Mouse (Mus musculus) brown adipose tissue, adult 24 weeks (tissue): Measurements from ENCODE around the gene Vps8. TPM values are rescaled to one million over a fixed set of nuclear protein-coding genes. Genes with fewer than 3 reads are reported as not detected.

ENCODE experiments used
- H3K27ac ChIP-seq: fragments of 200-500 bp; replicated peaks from 2 replicates; pipeline ENCODE4 v1.5.1; 2012; ENCODE audit warnings: low read depth, mild to moderate bottlenecking, low read length
- H3K4me1 ChIP-seq: fragments of 200-500 bp; 2 replicates; pipeline ENCODE4 v1.6.1; 2012; ENCODE audit warnings: low read length, mixed read lengths; ENCODE audit not compliant: control insufficient read depth, insufficient read depth, insufficient read length
- H3K4me3 ChIP-seq: fragments of 200-500 bp; 2 replicates; pipeline ENCODE4 v1.5.1; 2012; ENCODE audit warnings: low read depth, mild to moderate bottlenecking, low read length, moderate library complexity; ENCODE audit not compliant: insufficient read depth
- polyA plus RNA-seq: library from polyadenylated mRNA; stranded (reverse); fragments of >200 nt; gene quantifications from 2 replicates; pipeline ENCODE4 v1.2.4, GENCODE M21; 2012; ENCODE audit not compliant: missing spikeins, insufficient read depth, insufficient read length

The Vps8 gene
- polyA plus RNA-seq = 17.3 and 17.8 TPM in 2 replicates

DNA sequence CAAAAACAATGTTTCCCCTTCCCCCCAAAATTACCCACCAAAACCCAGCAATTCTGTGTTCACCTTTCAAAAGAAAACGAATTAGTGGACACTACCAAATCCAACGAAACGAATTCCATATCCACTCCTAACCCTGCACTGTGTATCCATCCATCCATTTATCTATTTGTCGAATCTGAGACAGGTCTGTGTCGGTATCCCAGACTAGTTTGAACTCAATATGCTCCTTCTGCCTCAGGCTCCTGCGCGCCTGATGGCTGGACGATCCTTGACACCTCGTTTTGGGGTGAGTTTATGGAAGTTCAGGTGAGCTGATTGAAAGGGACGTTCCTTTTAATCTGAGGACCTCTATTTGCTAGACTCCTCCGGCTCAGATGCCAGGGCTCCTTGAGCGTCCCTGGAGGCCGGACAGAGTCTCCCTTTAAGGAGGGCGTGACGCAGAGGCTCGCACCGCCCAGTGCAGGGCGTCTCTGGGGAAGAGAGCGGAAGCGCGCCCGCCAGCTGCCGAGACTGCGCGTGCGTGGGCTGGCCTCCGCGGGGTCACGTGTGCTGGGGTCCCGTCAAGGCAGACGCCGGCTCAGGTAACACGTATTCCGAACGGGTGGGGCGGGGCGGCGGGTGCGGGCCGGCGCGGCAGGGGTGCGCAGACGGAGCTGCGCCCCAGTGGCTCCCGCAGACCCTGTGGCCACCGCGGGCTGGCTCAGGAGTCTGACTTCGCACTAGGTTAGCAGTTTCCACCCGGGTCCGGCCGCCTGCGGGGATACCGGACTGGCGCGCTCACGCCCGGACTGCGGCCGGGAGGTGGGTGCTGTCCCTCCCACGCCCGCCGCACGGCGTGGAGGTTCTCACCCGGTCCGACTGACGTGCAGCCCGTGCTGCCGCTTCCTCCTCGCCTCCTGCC, at the start of gene Vps8:
TSS of gene Vps8 (plus strand) at position 474 of the 901 bp plus-strand sequence.
- Histone ChIP-seq H3K27ac (no peak within 1 kb of the TSS), H3K4me1 (no peaks in the 10 kb centered on the region), H3K4me3 (peak within 1 kb of the TSS; percentile 89)

- Histone ChIP-seq H3K4me3 (no peak overlapping the region), H3K4me1 (no peaks in the 10 kb centered on the region), H3K27ac (no peak overlapping the region)
Measured at GRCm38 (mm10) chr16:21373316-21373960, 49.5 kb upstream of the Vps8 start.

DNA sequence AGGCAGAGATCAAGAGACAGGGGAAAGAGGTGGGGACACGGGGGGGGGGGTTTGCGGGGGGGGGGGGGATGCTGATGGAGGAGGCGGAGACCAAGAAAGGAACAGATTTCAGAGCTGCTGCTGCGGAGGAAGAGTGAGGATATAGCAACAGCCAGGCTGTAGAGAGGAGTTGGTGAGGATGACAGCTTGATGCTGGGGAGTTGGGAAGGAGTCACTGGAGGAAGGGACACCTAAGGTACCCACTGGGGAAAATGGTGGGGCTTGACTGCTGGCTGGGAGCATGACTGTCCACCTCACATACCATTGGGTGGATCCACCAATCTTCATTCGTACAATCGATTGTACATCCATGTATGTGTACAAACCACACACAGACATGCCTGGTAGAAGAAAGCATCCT, 48.9 kb upstream of the Vps8 start:
- H3K27ac ChIP-seq = no peak overlapping the region
- H3K4me1 ChIP-seq = no peaks in the 10 kb centered on the region
- no peak overlapping the region for H3K4me3 ChIP-seq

DNA sequence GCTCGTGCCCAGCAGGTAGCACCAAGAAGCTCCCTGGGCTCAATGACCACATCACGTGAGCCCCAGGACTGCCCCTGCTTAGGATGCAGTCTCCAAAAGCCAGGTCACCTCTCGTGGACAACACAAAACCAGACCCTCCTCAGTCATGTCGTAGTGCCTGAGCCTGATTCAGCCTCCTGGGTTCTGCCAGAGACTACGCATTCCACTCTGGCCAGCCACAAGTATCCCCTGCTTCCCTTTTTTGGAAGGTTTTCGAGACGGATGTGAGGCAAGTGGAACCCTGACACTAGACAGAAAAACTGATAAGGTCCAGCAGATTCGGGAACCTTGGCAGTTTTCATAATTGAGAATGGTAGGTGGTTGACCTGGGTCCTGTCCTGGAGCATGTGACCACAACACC, 47.8 kb upstream of the Vps8 start:
- Histone ChIP-seq H3K27ac (no peak overlapping the region), H3K4me3 (no peak overlapping the region), H3K4me1 (no peaks in the 10 kb centered on the region)

- Histone ChIP-seq H3K27ac (no peak overlapping the region), H3K4me1 (no peaks in the 10 kb centered on the region), H3K4me3 (no peak overlapping the region)
Measured at GRCm38 (mm10) chr16:21376316-21376715, 46.6 kb upstream of the Vps8 start.

DNA sequence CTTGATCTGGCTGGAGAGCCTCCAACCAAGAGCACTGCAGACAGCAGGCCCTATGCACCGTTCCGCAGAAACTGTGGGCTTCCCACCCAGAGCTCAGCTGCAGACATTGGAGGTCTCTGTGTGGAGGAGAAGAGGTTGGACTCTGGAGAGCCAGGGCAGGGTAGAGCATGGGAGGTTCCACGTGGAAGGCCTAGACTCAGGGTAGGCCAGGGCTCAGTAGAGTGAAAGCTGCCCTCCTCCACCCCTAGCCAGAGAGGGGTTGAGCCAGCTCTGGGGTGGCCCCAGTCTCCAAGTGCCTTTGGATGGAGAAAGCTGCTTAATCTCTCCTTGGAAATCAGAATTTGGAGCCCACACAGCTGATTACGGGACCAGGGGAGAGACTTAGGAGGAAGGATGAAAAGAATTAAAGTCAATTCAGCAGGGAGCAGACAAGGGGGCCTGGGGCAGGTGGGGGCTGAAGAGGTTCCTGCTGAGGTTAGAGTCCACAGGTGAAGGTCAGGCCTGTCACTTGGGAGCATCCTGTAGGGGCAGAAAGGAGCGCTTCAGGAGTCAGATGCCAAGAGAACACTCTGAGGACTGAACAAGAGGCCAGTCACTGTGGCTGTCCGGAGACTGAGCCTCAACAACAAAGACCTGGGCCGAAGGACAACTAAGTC, 45.8 kb upstream of the Vps8 start:
- Histone ChIP-seq H3K27ac (no peak overlapping the region), H3K4me1 (no peaks in the 10 kb centered on the region), H3K4me3 (no peak overlapping the region)

DNA sequence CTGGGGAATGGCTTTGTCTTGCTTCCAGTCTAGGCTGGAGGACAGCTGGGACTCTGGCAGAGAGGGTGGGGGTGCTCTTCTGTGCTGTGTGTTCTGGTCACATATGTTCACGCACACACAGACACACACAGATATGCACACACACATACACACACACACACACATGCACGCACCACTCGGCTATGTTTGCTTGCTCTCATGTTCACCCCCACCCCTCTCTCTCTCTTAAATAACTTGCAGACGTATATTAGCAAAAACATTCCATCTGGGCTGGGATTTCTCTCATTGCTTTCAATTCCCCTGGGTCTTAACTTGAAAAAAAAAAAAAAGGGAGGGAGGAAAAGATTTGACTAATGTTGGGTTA, 45.3 kb upstream of the Vps8 start:
- no peak overlapping the region for H3K27ac ChIP-seq
- H3K4me3 ChIP-seq = no peak overlapping the region
- no peaks in the 10 kb centered on the region; the same call in 1 of the 2 replicates for H3K4me1 ChIP-seq

GRCm38 (mm10) chr16:21381469-21381868, 41.4 kb upstream of the Vps8 start:
- H3K4me3 ChIP-seq = no peak overlapping the region
- H3K4me1 ChIP-seq = no peaks in the 10 kb centered on the region; the same call in 1 of the 2 replicates
- H3K27ac ChIP-seq = no peak overlapping the region

DNA sequence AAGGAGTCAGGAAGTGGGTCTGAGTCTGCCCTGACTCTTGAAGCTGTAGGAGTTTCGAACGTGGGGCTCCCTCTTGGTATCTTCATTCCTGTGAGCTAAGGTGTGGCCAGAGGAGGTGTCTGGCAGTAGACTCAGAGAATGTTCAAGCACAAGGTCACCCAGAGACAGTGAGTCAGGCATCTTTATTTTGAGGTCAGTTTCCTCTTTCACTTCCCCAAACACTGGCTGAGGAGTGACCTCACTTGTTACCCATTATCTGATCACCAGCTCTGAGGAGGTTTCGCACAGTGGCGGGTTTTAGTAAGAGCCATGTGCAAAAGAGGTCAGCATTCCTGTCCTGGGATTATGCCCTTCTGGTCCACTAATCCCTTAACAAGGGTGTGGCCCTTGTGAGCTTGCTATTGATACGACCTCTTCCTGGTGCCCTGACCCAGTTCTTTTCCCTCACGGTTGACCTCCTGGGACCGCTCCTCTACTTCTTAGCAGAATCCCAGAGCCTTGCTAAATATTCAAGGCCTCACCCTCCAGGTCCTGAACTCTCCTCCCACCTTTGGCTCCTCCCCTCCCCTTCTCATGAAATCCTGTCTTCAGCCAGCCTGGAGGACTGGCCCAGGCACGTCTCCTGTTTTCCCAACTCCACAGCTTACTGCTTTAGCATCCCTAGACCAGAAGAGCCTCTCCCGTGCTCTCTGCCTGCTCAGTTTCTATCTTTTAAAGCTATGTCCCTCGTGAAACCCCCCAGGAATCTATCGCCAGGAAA, 40.6 kb upstream of the Vps8 start:
- H3K4me1 ChIP-seq = no peaks in the 10 kb centered on the region; the same call in 1 of the 2 replicates
- no peak overlapping the region for H3K4me3 ChIP-seq
- no peak overlapping the region for H3K27ac ChIP-seq

DNA sequence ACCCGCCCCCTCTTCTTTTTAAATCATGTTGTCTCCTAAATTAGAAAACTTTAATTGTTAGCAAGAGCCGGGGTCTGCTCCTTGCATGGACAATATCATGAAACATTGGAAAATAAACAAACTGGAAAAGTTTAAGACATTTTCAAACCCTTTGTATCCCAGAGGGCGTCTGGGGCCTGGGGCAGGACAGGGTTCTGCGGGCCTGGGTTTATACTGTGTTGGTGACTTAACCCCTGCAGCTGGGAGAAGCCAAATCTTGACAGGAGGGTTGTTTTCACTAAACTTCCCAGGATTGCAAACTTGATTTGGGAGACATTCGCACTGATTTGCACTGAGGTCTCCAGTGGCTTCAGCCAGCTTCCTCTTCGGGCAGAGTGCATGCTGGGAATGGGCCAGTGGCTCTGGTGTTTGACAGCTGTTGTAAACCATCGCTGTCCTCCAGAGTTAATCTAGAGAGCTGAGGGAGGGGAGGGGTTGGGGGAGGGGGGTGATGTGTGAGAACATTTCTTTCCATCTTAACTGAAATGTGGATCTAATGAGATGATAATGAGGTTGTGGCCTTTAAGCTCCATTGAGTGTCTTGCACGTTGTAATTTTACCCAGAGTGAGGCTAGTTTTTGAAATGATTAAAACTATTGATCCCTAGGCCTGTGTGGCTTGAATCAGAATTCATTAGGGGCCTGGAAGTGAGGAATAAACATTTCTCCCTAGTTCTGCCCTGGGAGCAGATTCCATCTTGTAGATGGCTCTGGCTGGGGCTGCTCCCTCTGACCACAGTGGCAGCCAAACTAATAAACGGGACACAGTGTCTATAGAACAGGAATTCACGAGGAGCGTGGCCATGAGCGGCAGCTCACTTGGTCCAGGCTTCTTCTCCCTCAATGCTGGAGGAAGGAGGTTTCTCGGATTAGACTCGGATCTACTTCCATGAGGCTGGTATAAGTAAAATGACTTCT, 36.7 kb upstream of the Vps8 start:
- no peak overlapping the region for H3K27ac ChIP-seq
- H3K4me1 ChIP-seq = no peaks in the 10 kb centered on the region; the same call in 1 of the 2 replicates
- H3K4me3 ChIP-seq = no peak overlapping the region

DNA sequence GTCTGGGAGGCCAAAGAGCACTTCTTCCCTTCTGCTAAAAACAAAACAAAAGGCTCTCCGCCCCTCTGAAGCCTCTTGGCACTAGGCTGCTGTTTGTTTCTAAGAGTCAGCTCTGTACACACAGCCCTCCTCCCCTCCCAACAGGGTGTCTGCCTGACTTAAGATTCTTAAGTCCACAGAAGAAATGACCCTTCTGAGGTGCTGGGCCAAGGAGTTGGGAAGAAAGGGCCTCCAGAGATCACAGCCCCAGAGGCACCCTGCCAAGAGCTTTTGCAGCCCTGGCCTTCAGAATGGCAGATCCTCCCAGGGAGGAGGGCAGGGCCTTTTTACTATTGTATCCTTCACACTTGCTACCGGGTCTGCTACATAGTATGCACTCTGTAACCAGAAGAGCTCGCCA, 33.6 kb upstream of the Vps8 start:
- no peak overlapping the region for H3K4me3 ChIP-seq
- no peak overlapping the region for H3K27ac ChIP-seq
- H3K4me1 ChIP-seq = no peaks in the 10 kb centered on the region

- H3K27ac ChIP-seq = no peak overlapping the region
- H3K4me3 ChIP-seq = no peak overlapping the region
- no peaks in the 10 kb centered on the region for H3K4me1 ChIP-seq
Measured at GRCm38 (mm10) chr16:21390744-21391143, 32.2 kb upstream of the Vps8 start.

GRCm38 (mm10) chr16:21392099-21392498, 30.8 kb upstream of the Vps8 start:
- Histone ChIP-seq H3K27ac (no peak overlapping the region), H3K4me1 (no peaks in the 10 kb centered on the region), H3K4me3 (no peak overlapping the region)
